Mouse (Mus musculus): ENCODE measurements around the gene Pank1.

GRCm38 (mm10) chr19:34799644-34800267 lies 79.5 kb downstream of the Pank1 start:
- TF ChIP-seq POLR2A (IDR thresholded peaks at IDR 0.05; ENCODE audit: borderline replicate concordance, low read depth, low read length) (no peak), CTCF (IDR thresholded peaks at IDR 0.05; ENCODE audit: low read depth, low read length) (no peak)
